Mouse (Mus musculus) liver, embryonic 14.5 days (tissue): Measurements from ENCODE around the gene Depdc1b. TPM values are rescaled to one million over a fixed set of nuclear protein-coding genes. Genes with fewer than 3 reads are reported as not detected.

Experiments
- ATAC-seq: fragments of 200-750 bp; cut with Nextera tagmentation; 2 replicates; pipeline ENCODE4 v1.8.0; 2017; ENCODE audit warnings: moderate number of reproducible peaks, mild to moderate bottlenecking, moderate library complexity; ENCODE audit not compliant: insufficient read depth
- DNase-seq, 3 experiments: peaks; one replicate each; pipeline ENCODE4 v3.0.0-alpha.2; 2012 to 2013; ENCODE audit warnings: low read depth in 3 of 3, low spot score in 3 of 3
- H3K27ac ChIP-seq: fragments of 300-500 bp; sonication (generic); 2 replicates; pipeline ENCODE4 v1.5.1; 2014; ENCODE audit warnings: moderate library complexity, mild to moderate bottlenecking, control low read depth, inconsistent platforms
- H3K27me3 ChIP-seq: fragments of 300-500 bp; sonication (generic); 2 replicates; pipeline ENCODE4 v1.6.1; 2014; ENCODE audit warnings: mild to moderate bottlenecking, low read length, moderate library complexity; ENCODE audit not compliant: control insufficient read depth, insufficient read depth
- H3K36me3 ChIP-seq: fragments of 300-500 bp; sonication (generic); replicated peaks from 2 replicates; pipeline ENCODE4 v1.6.1; 2014; ENCODE audit warnings: low read depth; ENCODE audit not compliant: control insufficient read depth, insufficient read depth
- H3K4me1 ChIP-seq, 2 experiments: fragments of 200-500 bp in 1 of 2; fragments of 300-500 bp in 1 of 2; sonication (generic) in 1 of 2; replicated peaks; 2 replicates each; pipeline ENCODE4 v1.6.1; 2012 to 2014; ENCODE audit warnings: antibody characterized with exemption in 1 of 2, inconsistent platforms in 1 of 2, low read length in 1 of 2; ENCODE audit not compliant: control insufficient read depth in 2 of 2, insufficient read depth in 2 of 2
- H3K4me2 ChIP-seq: fragments of 300-500 bp; sonication (generic); 2 replicates; pipeline ENCODE4 v1.6.1; 2014; ENCODE audit warnings: low read depth, mild to moderate bottlenecking, control low read depth, moderate library complexity
- H3K4me3 ChIP-seq, 2 experiments: fragments of 200-500 bp in 1 of 2; fragments of 300-500 bp in 1 of 2; sonication (generic) in 1 of 2; 2 replicates each; pipeline ENCODE4 v1.5.1; 2012 to 2014; ENCODE audit warnings: low read depth in 2 of 2, low read length in 2 of 2, mild to moderate bottlenecking in 2 of 2, control low read depth in 1 of 2, inconsistent platforms in 1 of 2, moderate library complexity in 1 of 2; ENCODE audit not compliant: insufficient read depth in 1 of 2
- H3K9ac ChIP-seq: fragments of 300-500 bp; sonication (generic); replicated peaks from 2 replicates; pipeline ENCODE4 v1.6.1; 2014; ENCODE audit warnings: mild to moderate bottlenecking, control low read depth, moderate library complexity
- H3K9me3 ChIP-seq: fragments of 300-500 bp; sonication (generic); 2 replicates; pipeline ENCODE4 v1.6.1; 2016; ENCODE audit warnings: low read length, mixed read lengths; ENCODE audit not compliant: control insufficient read depth
- CTCF ChIP-seq: IDR thresholded peaks from 2 replicates; pipeline ENCODE4 v1.5.1; 2016; ENCODE audit warnings: antibody characterized with exemption, low read depth, control low read depth
- EP300 ChIP-seq: IDR thresholded peaks from 2 replicates; pipeline ENCODE4 v1.6.1; 2016; ENCODE audit warnings: antibody characterized with exemption, low read depth
- WGBS: fragments of 180-500 bp; shearing (Covaris S2); extraction: QIAGEN DNeasy Blood & Tissue Kit; methylation state at CpG from one replicate; pipeline ENCODE4 v1.1.7; 2014; ENCODE audit not compliant: insufficient replicate concordance; 5-methylcytosine and 5-hydroxymethylcytosine counted together
- polyA plus RNA-seq, 2 experiments: library from polyadenylated mRNA; depleted of rRNA in 1 of 2; stranded (reverse) in 1 of 2; unstranded in 1 of 2; fragments of >200 nt; fragmentation: Nextera tagmentation in 1 of 2; extraction: Ambion mirVana in 1 of 2; gene quantifications; 2 replicates each; pipeline versions ENCODE4 v1.2.1 to v1.2.3; 2012 to 2014

Gene Depdc1b
- polyA plus RNA-seq, 2 experiments: 9.5 to 11.0 TPM

DNA sequence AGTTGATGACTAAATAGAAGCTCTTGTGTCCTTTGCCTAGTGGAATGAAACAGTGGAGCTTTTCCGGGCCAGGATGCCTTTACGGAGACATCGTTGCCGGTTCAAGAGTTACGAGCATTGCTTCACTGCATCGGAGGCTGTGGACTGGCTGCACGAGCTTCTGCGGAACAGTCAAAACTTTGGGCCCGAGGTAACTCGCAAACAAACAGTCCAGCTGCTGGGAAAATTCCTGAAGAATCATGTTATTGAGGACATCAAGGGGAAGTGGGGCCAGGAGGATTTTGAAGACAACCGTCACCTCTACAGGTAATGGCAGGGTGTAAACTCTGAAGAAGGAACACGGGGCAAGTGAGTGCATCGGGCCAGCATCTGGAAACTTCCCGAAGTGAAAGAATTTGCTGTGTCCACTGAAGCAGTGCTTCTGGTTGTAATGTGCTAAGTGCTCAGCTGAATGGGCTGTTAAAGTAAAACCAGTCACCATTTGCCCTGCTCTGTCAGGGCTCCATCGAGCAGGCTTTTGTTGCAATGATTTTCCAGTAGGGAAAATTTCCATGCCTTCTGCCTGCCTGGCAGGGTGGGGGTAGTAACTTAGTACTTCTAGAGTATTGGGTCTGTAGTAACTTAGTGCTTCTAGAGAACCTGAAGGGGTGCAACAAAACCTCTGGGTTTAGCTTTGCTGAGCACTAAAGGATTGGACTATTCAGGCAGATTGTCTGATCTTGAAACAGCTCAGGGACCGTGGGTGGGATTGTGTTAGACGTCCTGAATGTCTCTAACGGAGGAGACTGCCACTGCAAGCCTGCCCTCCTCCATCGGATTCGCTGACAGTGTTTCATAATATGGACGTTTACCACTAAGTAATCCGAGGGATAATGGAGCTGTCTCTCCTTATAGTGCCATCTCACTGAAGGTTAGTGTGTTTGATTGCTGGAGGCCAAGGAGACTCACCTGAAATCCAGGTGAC is 8.0 kb downstream of the Depdc1b start:
- Histone ChIP-seq H3K4me2 (no peak overlapping the region), H3K4me3 (no peak overlapping the region), H3K36me3 (peaks cover 18% of the 10 kb centered on the region), H3K4me1 (no peaks in the 10 kb centered on the region), H3K27ac (no peak overlapping the region), H3K9ac (no peak overlapping the region), H3K27me3 (no peaks in the 10 kb centered on the region), H3K9me3 (no peaks in the 10 kb centered on the region)
- ATAC-seq (no peak), DNase-seq (no peak)
- no peak for TF ChIP-seq EP300
- TF ChIP-seq CTCF: no peak
- 88% methylated on average over 22 of the region's 22 CpGs for WGBS

DNA sequence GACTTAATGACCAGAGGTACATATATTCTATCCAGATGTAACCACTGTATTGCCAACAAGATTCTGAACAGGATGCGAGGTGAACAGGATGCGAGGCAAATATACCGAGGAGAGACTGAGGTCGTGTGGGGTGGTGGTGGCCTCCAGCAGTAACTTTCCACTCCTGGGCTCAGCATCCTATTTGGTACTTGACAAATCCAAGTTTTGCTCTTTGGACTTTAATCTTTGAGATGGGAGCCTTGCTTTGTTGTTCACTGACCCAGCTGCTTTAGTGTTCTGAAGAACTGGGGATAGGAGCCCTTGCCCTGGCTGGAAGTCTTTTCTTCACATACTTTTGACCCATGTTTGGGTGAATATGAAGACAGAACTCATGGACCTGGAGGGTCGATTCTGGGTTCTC is 9.7 kb downstream of the Depdc1b start:
- ATAC-seq: no peak
- Histone ChIP-seq H3K9me3 (no peaks in the 10 kb centered on the region), H3K4me1 (no peaks in the 10 kb centered on the region), H3K36me3 (peaks cover 17% of the 10 kb centered on the region), H3K4me2 (no peak overlapping the region), H3K27ac (no peak overlapping the region), H3K9ac (no peak overlapping the region), H3K4me3 (no peak overlapping the region), H3K27me3 (no peaks in the 10 kb centered on the region)
- TF ChIP-seq EP300 (no peak), CTCF (no peak)
- WGBS: 78% methylated on average over 5 of the region's 5 CpGs
- no peak for DNase-seq

DNA sequence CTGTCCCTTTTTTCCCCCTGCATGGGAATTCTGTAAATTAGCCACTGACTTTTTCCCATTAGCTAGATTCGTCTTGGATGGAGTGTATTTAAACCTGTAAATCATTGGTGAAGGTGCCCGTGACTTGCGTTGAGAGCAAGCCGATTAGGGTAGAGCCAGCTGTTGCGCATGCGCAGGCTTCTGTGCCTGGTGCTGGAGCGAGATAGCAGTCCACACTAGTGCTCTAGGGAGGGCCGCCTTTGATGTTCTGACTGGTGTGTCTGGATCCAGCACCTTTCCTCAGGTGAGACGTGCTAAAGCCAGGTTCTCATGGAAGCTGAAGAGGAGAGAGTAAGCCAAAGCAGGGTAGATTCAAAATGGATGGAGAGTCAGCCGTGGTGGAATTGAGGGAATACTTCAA is 10.2 kb downstream of the Depdc1b start:
- no peak for TF ChIP-seq CTCF
- TF ChIP-seq EP300: no peak
- H3K27ac ChIP-seq: no peak overlapping the region
- H3K36me3 ChIP-seq: peaks cover 15% of the 10 kb centered on the region
- no peaks in the 10 kb centered on the region for H3K4me1 ChIP-seq
- no peak overlapping the region for H3K4me2 ChIP-seq
- no peaks in the 10 kb centered on the region for H3K27me3 ChIP-seq
- ATAC-seq (no peak), DNase-seq (no peak)
- 81% methylated on average over 10 of the region's 10 CpGs for WGBS
- no peak overlapping the region for H3K4me3 ChIP-seq
- H3K9me3 ChIP-seq: no peaks in the 10 kb centered on the region
- H3K9ac ChIP-seq: no peak overlapping the region

DNA sequence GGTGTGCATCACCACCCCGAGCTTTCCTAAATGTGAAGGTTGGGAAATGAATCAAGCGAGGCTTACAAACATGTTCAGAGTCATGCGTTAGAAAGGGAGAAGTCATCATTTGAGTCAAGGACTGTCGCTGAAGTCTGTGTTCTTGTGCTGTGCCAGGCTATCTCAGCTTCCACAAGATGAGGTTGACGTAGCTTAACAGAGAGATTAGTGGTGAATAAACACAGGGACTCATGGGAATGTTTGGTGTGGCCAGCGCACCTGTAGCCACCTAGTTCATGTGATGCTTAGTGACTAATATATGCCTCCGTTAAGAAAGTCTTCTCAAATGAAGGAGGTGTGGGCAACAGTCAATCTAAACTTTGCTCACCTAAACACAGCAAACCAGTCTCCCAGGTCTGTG is 10.9 kb downstream of the Depdc1b start:
- H3K36me3 ChIP-seq: peaks cover 15% of the 10 kb centered on the region
- H3K9me3 ChIP-seq: no peaks in the 10 kb centered on the region
- H3K4me3 ChIP-seq: no peak overlapping the region
- no peak for TF ChIP-seq CTCF
- TF ChIP-seq EP300: no peak
- DNase-seq: no peak
- 79% methylated on average over 7 of the region's 7 CpGs for WGBS
- H3K9ac ChIP-seq: no peak overlapping the region
- H3K27ac ChIP-seq: no peak overlapping the region
- no peaks in the 10 kb centered on the region for H3K4me1 ChIP-seq
- H3K4me2 ChIP-seq: no peak overlapping the region
- ATAC-seq: no peak
- no peaks in the 10 kb centered on the region for H3K27me3 ChIP-seq

DNA sequence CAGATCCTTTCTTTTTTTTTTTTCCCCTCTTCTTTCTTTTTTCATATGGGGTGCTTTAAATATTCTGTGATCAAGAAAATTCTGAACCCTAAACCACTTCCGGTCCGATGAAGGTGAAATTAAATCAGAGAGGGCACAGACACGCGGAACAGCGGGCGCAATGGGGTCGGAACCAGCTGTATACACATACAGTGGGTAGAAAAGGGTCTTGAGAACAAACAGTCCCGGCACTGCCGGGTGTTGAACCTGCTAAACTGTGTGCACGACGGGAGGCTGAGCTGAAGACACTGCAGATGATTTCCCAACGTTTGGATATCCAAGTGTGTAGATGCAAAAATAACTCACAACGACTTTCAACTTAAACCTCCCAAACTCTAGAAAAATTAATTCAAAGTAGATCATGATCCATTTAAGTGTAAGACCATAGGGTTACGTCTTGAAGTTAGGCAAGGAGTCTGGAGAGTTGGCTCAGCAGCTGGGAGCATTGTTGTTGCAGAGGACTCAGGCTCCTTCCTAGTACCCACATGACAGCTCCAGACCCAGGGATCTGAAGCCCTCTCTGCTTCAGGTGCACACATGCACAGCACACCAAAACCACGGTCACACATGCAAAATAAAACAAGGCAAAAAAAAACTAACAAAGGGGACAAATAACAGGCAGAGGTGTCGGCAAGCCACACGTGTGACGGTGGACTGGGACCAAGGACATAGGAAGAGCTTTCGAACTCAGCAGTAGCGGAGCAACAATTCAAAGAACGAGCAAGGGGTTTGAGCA is 12.5 kb downstream of the Depdc1b start:
- 88% methylated on average over 21 of the region's 21 CpGs for WGBS
- Histone ChIP-seq H3K27ac (no peak overlapping the region), H3K36me3 (peaks cover 15% of the 10 kb centered on the region), H3K4me2 (no peak overlapping the region), H3K9ac (no peak overlapping the region), H3K27me3 (no peaks in the 10 kb centered on the region), H3K4me3 (no peak overlapping the region), H3K9me3 (no peaks in the 10 kb centered on the region), H3K4me1 (no peaks in the 10 kb centered on the region)
- DNase-seq: no peak
- TF ChIP-seq EP300 (no peak), CTCF (no peak)
- no peak for ATAC-seq
